Mouse (Mus musculus) small intestine, adult 2 months (tissue): ENCODE results near the gene Lims1. TPM values are rescaled to one million over a fixed set of nuclear protein-coding genes. Genes with fewer than 3 reads are reported as not detected.

Experiments used
- H3K27ac ChIP-seq: fragments of 200-500 bp; 2 replicates; pipeline ENCODE4 v1.5.1; 2012; ENCODE audit warnings: low read depth, low read length, control low read depth, inconsistent platforms; ENCODE audit not compliant: insufficient read depth
- H3K27me3 ChIP-seq: fragments of 200-500 bp; 2 replicates; pipeline ENCODE4 v1.6.1; 2012; ENCODE audit warnings: mild to moderate bottlenecking, moderate library complexity, low read length, inconsistent platforms; ENCODE audit not compliant: control insufficient read depth, insufficient read depth
- H3K36me3 ChIP-seq: fragments of 200-500 bp; 2 replicates; pipeline ENCODE4 v1.6.1; 2012; ENCODE audit warnings: mild to moderate bottlenecking, low read length, control low read depth, inconsistent platforms; ENCODE audit not compliant: control insufficient read depth, insufficient read depth
- H3K4me1 ChIP-seq: fragments of 200-500 bp; 2 replicates; pipeline ENCODE4 v1.6.1; 2012; ENCODE audit warnings: low read length, inconsistent platforms, mixed read lengths; ENCODE audit not compliant: control insufficient read depth, insufficient read depth, insufficient read length
- H3K4me3 ChIP-seq: fragments of 200-500 bp; 2 replicates; pipeline ENCODE4 v1.5.1; 2012; ENCODE audit warnings: low read depth, mild to moderate bottlenecking, control low read depth, inconsistent platforms, low read length, moderate library complexity
- CTCF ChIP-seq: fragments of 200-500 bp; IDR thresholded peaks from 2 replicates; pipeline ENCODE4 v1.5.1; 2012; ENCODE audit warnings: low read depth, mild to moderate bottlenecking, control low read depth, inconsistent platforms, low read length, moderate library complexity, mixed read lengths; ENCODE audit not compliant: insufficient replicate concordance, insufficient read length; ENCODE audit errors: extremely low read depth
- POLR2A ChIP-seq: fragments of 200-500 bp; IDR thresholded peaks from 2 replicates; pipeline ENCODE4 v1.6.1; 2012; ENCODE audit warnings: low read depth, mild to moderate bottlenecking, control low read depth, inconsistent platforms, low read length, moderate library complexity
- WGBS: fragments of 180-500 bp; shearing (Covaris S2); methylation state at CpG from one replicate; pipeline ENCODE4 v1.1.7; 2018; 5-methylcytosine and 5-hydroxymethylcytosine counted together
- polyA plus RNA-seq: library from polyadenylated mRNA; depleted of rRNA; stranded (reverse); fragments of >200 nt; gene quantifications from 2 replicates; pipeline ENCODE4 v1.2.3, GENCODE M21; 2012

Gene Lims1
- polyA plus RNA-seq, 1 experiment, result 3.5 TPM

GRCm38 (mm10) chr10:58372430-58373030, 49.3 kb downstream of the Lims1 start:
- TF ChIP-seq CTCF, result no peak
- TF ChIP-seq POLR2A, result no peak

GRCm38 (mm10) chr10:58373829-58374228, 50.6 kb downstream of the Lims1 start:
- H3K27me3 ChIP-seq, result no peaks in the 10 kb centered on the region

More at GRCm38 (mm10) chr10:58372430-58373030, 49.3 kb downstream of the Lims1 start:
- H3K27me3 ChIP-seq, result no peaks in the 10 kb centered on the region
- peaks cover 8% of the 10 kb centered on the region; the same call in 1 of the 2 replicates for H3K4me1 ChIP-seq
- 66% methylated on average over 6 of the region's 6 CpGs for WGBS
- H3K27ac ChIP-seq, result no peak overlapping the region
- no peaks in the 10 kb centered on the region for H3K36me3 ChIP-seq
- no peak overlapping the region for H3K4me3 ChIP-seq

GRCm38 (mm10) chr10:58377592-58378197, 54.4 kb downstream of the Lims1 start:
- no peak for TF ChIP-seq POLR2A
- peak; percentile 62; the same call in 1 of the 2 replicates for TF ChIP-seq CTCF
- 35% methylated on average over 4 of the region's 4 CpGs for WGBS
- Histone ChIP-seq H3K36me3 (no peaks in the 10 kb centered on the region), H3K4me3 (no peak overlapping the region), H3K27ac (no peak overlapping the region), H3K27me3 (no peaks in the 10 kb centered on the region), H3K4me1 (peaks cover 2% of the 10 kb centered on the region)

More at GRCm38 (mm10) chr10:58373829-58374228, 50.6 kb downstream of the Lims1 start:
- Histone ChIP-seq H3K4me3 (no peak overlapping the region), H3K27ac (no peak overlapping the region), H3K36me3 (no peaks in the 10 kb centered on the region), H3K4me1 (peaks cover 8% of the 10 kb centered on the region; the same call in 1 of the 2 replicates)
- TF ChIP-seq CTCF (no peak), POLR2A (no peak)

DNA sequence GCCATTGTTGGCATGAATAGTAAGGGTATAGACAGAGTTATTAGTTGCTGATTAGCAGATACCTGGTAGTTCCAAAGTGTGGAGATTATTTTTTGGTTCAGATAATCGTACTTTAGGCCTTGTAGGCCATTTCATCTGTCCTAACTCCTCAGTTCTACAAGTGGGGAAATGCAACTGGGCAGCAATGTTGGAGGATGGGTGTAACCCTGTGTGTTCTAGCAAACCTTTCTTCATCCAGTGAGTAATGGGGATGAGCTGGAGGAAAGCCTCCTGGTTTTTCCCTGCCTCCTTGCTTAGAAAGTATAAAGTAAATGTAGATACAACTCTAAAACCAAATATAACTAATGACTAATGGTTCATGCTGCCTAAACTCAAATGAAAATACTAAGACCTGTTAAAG, 55.1 kb downstream of the Lims1 start:
- Histone ChIP-seq H3K27me3 (no peaks in the 10 kb centered on the region), H3K4me1 (peaks cover 2% of the 10 kb centered on the region), H3K27ac (no peak overlapping the region), H3K4me3 (no peak overlapping the region), H3K36me3 (no peaks in the 10 kb centered on the region)
- TF ChIP-seq CTCF (no peak), POLR2A (no peak)
- 41% methylated on average over 1 of the region's 1 CpGs for WGBS

GRCm38 (mm10) chr10:58379699-58380098, 56.4 kb downstream of the Lims1 start:
- Histone ChIP-seq H3K27ac (no peak overlapping the region), H3K27me3 (no peaks in the 10 kb centered on the region), H3K36me3 (no peaks in the 10 kb centered on the region), H3K4me3 (no peak overlapping the region), H3K4me1 (peaks cover 4% of the 10 kb centered on the region)
- TF ChIP-seq CTCF (no peak), POLR2A (no peak)
- WGBS, result 78% methylated on average over 1 of the region's 1 CpGs

GRCm38 (mm10) chr10:58381904-58382303, 58.6 kb downstream of the Lims1 start:
- H3K27me3 ChIP-seq, result no peaks in the 10 kb centered on the region
- H3K27ac ChIP-seq, result no peak overlapping the region
- H3K4me1 ChIP-seq, result peaks cover 4% of the 10 kb centered on the region
- no peak for TF ChIP-seq POLR2A
- TF ChIP-seq CTCF, result no peak
- 79% methylated on average over 1 of the region's 1 CpGs for WGBS
- H3K36me3 ChIP-seq, result no peaks in the 10 kb centered on the region
- no peak overlapping the region for H3K4me3 ChIP-seq

- H3K4me3 ChIP-seq, result no peak overlapping the region
- WGBS, result 59% methylated on average over 3 of the region's 3 CpGs
- TF ChIP-seq POLR2A (no peak), CTCF (no peak)
- no peaks in the 10 kb centered on the region for H3K27me3 ChIP-seq
- peak overlapping the region; percentile 59; the same call in 1 of the 2 replicates for H3K27ac ChIP-seq
- peaks cover 4% of the 10 kb centered on the region for H3K4me1 ChIP-seq
- no peaks in the 10 kb centered on the region for H3K36me3 ChIP-seq
Observed at GRCm38 (mm10) chr10:58382621-58383101, 59.4 kb downstream of the Lims1 start.
